Mouse (Mus musculus) lung, postnatal 0 days (tissue): ENCODE results near the gene Fam189a2.

Experiments
- CTCF ChIP-seq: IDR thresholded peaks from 2 replicates; pipeline ENCODE4 v1.5.1; 2016; ENCODE audit warnings: antibody characterized with exemption, mild to moderate bottlenecking
- EP300 ChIP-seq: IDR thresholded peaks from 2 replicates; pipeline ENCODE4 v1.6.1; 2016; ENCODE audit warnings: antibody characterized with exemption, mild to moderate bottlenecking, control low read depth

DNA sequence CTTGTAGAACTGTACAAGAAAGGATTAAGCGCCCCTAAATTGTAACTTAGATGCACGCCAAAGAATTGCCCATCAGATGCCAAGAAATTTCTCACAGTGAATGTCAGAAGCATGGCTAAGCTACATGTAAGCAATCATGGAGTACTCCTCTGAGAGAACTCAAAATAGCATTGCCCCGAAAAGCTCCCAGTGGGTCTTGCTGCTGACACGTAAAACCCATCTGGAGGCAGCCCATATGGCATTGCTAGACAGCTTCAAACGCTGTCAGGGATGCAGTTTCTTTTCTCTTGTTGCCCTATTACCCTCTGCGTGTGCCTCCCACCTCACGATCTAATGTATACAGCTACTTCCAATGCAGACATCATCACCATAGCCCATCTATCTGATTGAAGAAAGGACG is 28.0 kb upstream of the Fam189a2 start:
- TF ChIP-seq EP300, result no peak
- no peak for TF ChIP-seq CTCF
